Mouse (Mus musculus): ENCODE data around the gene Gorasp1. TPM values are rescaled to one million over a fixed set of nuclear protein-coding genes. Genes with fewer than 3 reads are reported as not detected.

Gorasp1 gene
- polyA plus RNA-seq, 1 experiment from 2014 or later = 30.0 TPM

- Histone ChIP-seq H3K4me3 (ENCODE audit: low read depth, low read length) (no peak overlapping the region), H3K4me2 (peak overlapping the region; percentile 34; the same call in 1 of the 2 replicates), H3K36me3 (ENCODE audit: insufficient read depth) (no peaks in the 10 kb centered on the region), H3K9ac (no peak overlapping the region), H3K4me1 (ENCODE audit: insufficient read depth) (0 out of 2 replicates have a peak, but pooled peaks cover 2% of the 10 kb centered on the region), H3K27me3 (ENCODE audit: insufficient read depth, low read length) (no peaks in the 10 kb centered on the region), H3K9me3 (ENCODE audit: low read depth, low read length) (no peaks in the 10 kb centered on the region), H3K27ac (ENCODE audit: low read depth) (no peak overlapping the region)
- DNase-seq (peak; percentile 82), ATAC-seq (ENCODE audit: insufficient read depth) (peak; percentile 71)
- peak; percentile 88 for TF ChIP-seq CTCF (IDR thresholded peaks at IDR 0.05; ENCODE audit: low read depth)
- WGBS = 17% methylated on average over 21 of the region's 21 CpGs
Observed at GRCm38 (mm10) chr9:119962987-119963667, 25.8 kb upstream of the Gorasp1 start.

GRCm38 (mm10) chr9:119962216-119962615 lies 24.9 kb upstream of the Gorasp1 start:
- Histone ChIP-seq H3K9me3 (ENCODE audit: low read depth, low read length) (no peaks in the 10 kb centered on the region), H3K4me1 (ENCODE audit: insufficient read depth) (0 out of 2 replicates have a peak, but pooled peaks cover 2% of the 10 kb centered on the region), H3K36me3 (ENCODE audit: insufficient read depth) (no peaks in the 10 kb centered on the region), H3K9ac (no peak overlapping the region), H3K4me2 (no peak overlapping the region), H3K4me3 (ENCODE audit: low read depth, low read length) (no peak overlapping the region), H3K27ac (ENCODE audit: low read depth) (no peak overlapping the region), H3K27me3 (ENCODE audit: insufficient read depth, low read length) (no peaks in the 10 kb centered on the region)
- WGBS = 63% methylated on average over 4 of the region's 4 CpGs
- no peak for ATAC-seq (ENCODE audit: insufficient read depth)
- DNase-seq = no peak
- no peak for TF ChIP-seq CTCF (IDR thresholded peaks at IDR 0.05; ENCODE audit: low read depth)

- H3K9me3 ChIP-seq (ENCODE audit: low read depth, low read length) = no peaks in the 10 kb centered on the region
- ATAC-seq (ENCODE audit: insufficient read depth) (no peak), DNase-seq (no peak)
- H3K4me1 ChIP-seq (ENCODE audit: insufficient read depth) = 0 out of 2 replicates have a peak, but pooled peaks cover 2% of the 10 kb centered on the region
- 64% methylated on average over 9 of the region's 9 CpGs for WGBS
- no peak overlapping the region for H3K4me2 ChIP-seq
- H3K27me3 ChIP-seq (ENCODE audit: insufficient read depth, low read length) = no peaks in the 10 kb centered on the region
- no peak for TF ChIP-seq CTCF (IDR thresholded peaks at IDR 0.05; ENCODE audit: low read depth)
- no peak overlapping the region for H3K4me3 ChIP-seq (ENCODE audit: low read depth, low read length)
- no peak overlapping the region for H3K27ac ChIP-seq (ENCODE audit: low read depth)
- H3K36me3 ChIP-seq (ENCODE audit: insufficient read depth) = no peaks in the 10 kb centered on the region
- H3K9ac ChIP-seq = no peak overlapping the region
Observed at GRCm38 (mm10) chr9:119958835-119959234, 21.5 kb upstream of the Gorasp1 start.

GRCm38 (mm10) chr9:119951388-119951787 lies 14.0 kb upstream of the Gorasp1 start:
- Histone ChIP-seq H3K27ac (ENCODE audit: low read depth) (no peak overlapping the region), H3K36me3 (ENCODE audit: insufficient read depth) (no peaks in the 10 kb centered on the region), H3K9ac (no peak overlapping the region), H3K4me3 (ENCODE audit: low read depth, low read length) (no peak overlapping the region), H3K9me3 (ENCODE audit: low read depth, low read length) (no peaks in the 10 kb centered on the region), H3K4me2 (no peak overlapping the region), H3K27me3 (ENCODE audit: insufficient read depth, low read length) (no peaks in the 10 kb centered on the region), H3K4me1 (ENCODE audit: insufficient read depth) (no peaks in the 10 kb centered on the region)
- no peak for TF ChIP-seq CTCF (IDR thresholded peaks at IDR 0.05; ENCODE audit: low read depth)
- WGBS = 79% methylated on average over 9 of the region's 9 CpGs
- DNase-seq (no peak), ATAC-seq (ENCODE audit: insufficient read depth) (no peak)

- no peak overlapping the region for H3K4me3 ChIP-seq (ENCODE audit: low read depth, low read length)
- H3K27me3 ChIP-seq (ENCODE audit: insufficient read depth, low read length) = no peaks in the 10 kb centered on the region
- no peaks in the 10 kb centered on the region for H3K36me3 ChIP-seq (ENCODE audit: insufficient read depth)
- H3K9me3 ChIP-seq (ENCODE audit: low read depth, low read length) = no peaks in the 10 kb centered on the region
- H3K4me2 ChIP-seq = peak overlapping the region; percentile 1; the same call in 1 of the 2 replicates
- no peak overlapping the region for H3K9ac ChIP-seq
- H3K27ac ChIP-seq (ENCODE audit: low read depth) = peak overlapping the region; percentile 7; the same call in 1 of the 2 replicates
- peak; percentile 67 for DNase-seq
- ATAC-seq (ENCODE audit: insufficient read depth) = peak; percentile 76
- no peaks in the 10 kb centered on the region for H3K4me1 ChIP-seq (ENCODE audit: insufficient read depth)
- 22% methylated on average over 6 of the region's 6 CpGs for WGBS
- no peak for TF ChIP-seq CTCF (IDR thresholded peaks at IDR 0.05; ENCODE audit: low read depth)
Observed at GRCm38 (mm10) chr9:119950434-119950833, 13.1 kb upstream of the Gorasp1 start.

- Histone ChIP-seq H3K4me1 (ENCODE audit: insufficient read depth) (no peaks in the 10 kb centered on the region), H3K9me3 (ENCODE audit: low read depth, low read length) (no peaks in the 10 kb centered on the region), H3K4me2 (no peak overlapping the region), H3K4me3 (ENCODE audit: low read depth, low read length) (no peak overlapping the region), H3K36me3 (ENCODE audit: insufficient read depth) (no peaks in the 10 kb centered on the region), H3K27ac (ENCODE audit: low read depth) (no peak overlapping the region), H3K27me3 (ENCODE audit: insufficient read depth, low read length) (no peaks in the 10 kb centered on the region), H3K9ac (no peak overlapping the region)
- ATAC-seq (ENCODE audit: insufficient read depth) (no peak), DNase-seq (no peak)
- WGBS = 31% methylated on average over 3 of the region's 3 CpGs
- TF ChIP-seq CTCF (IDR thresholded peaks at IDR 0.05; ENCODE audit: low read depth) = no peak
Observed at GRCm38 (mm10) chr9:119948804-119949203, 11.4 kb upstream of the Gorasp1 start.

- no peak overlapping the region for H3K9ac ChIP-seq
- no peak overlapping the region for H3K4me3 ChIP-seq (ENCODE audit: low read depth, low read length)
- H3K4me2 ChIP-seq = no peak overlapping the region
- H3K27ac ChIP-seq (ENCODE audit: low read depth) = no peak overlapping the region
- 73% methylated on average over 12 of the region's 12 CpGs for WGBS
- H3K4me1 ChIP-seq (ENCODE audit: insufficient read depth) = no peaks in the 10 kb centered on the region
- H3K9me3 ChIP-seq (ENCODE audit: low read depth, low read length) = no peaks in the 10 kb centered on the region
- H3K36me3 ChIP-seq (ENCODE audit: insufficient read depth) = no peaks in the 10 kb centered on the region
- no peaks in the 10 kb centered on the region for H3K27me3 ChIP-seq (ENCODE audit: insufficient read depth, low read length)
- no peak for DNase-seq
- ATAC-seq (ENCODE audit: insufficient read depth) = no peak
- TF ChIP-seq CTCF (IDR thresholded peaks at IDR 0.05; ENCODE audit: low read depth) = peak; percentile 64
Observed at GRCm38 (mm10) chr9:119945173-119945900, 8.0 kb upstream of the Gorasp1 start.

Measured in lung, embryonic 14.5 days (tissue).